Mouse (Mus musculus) E14TG2a.4 (cell line): ENCODE measurements around the gene Pls1.

Source experiments
- CTCF ChIP-seq: conservative IDR thresholded peaks from 2 replicates; pipeline ENCODE4 v1.5.1; 2014; ENCODE audit warnings: low read length
- NANOG ChIP-seq: IDR thresholded peaks from 2 replicates; pipeline ENCODE4 v1.6.1; 2014; ENCODE audit warnings: borderline replicate concordance, low read length, mixed read lengths
- POU5F1 ChIP-seq: IDR thresholded peaks from 2 replicates; pipeline ENCODE4 v1.6.1; 2014; ENCODE audit warnings: low read length, borderline replicate concordance

GRCm38 (mm10) chr9:95712574-95712973, 132.5 kb downstream of the Pls1 start:
- no peak for TF ChIP-seq CTCF
- TF ChIP-seq NANOG, result no peak
- no peak for TF ChIP-seq POU5F1
